Mouse (Mus musculus) forebrain, postnatal 0 days (tissue): ENCODE results near the gene Ghrh. TPM values are rescaled to one million over a fixed set of nuclear protein-coding genes. Genes with fewer than 3 reads are reported as not detected.

Experiments
- ATAC-seq: fragments of 200-750 bp; cut with Nextera tagmentation; 2 replicates; pipeline ENCODE4 v1.8.0; 2017; ENCODE audit warnings: mild to moderate bottlenecking, moderate library complexity
- DNase-seq: peaks from one replicate; pipeline ENCODE4 v3.0.0-alpha.2; 2015
- H3K27ac ChIP-seq: fragments of 300-500 bp; sonication (generic); 2 replicates; pipeline ENCODE4 v1.5.1; 2014; ENCODE audit warnings: low read depth, mild to moderate bottlenecking, antibody characterized with exemption, low read length, moderate library complexity, mixed read lengths
- H3K27me3 ChIP-seq: fragments of 300-500 bp; sonication (generic); 2 replicates; pipeline ENCODE4 v1.6.1; 2014; ENCODE audit warnings: mild to moderate bottlenecking, low read length, mixed read lengths; ENCODE audit not compliant: insufficient read depth
- H3K36me3 ChIP-seq: fragments of 300-500 bp; sonication (generic); 2 replicates; pipeline ENCODE4 v1.6.1; 2014; ENCODE audit warnings: mild to moderate bottlenecking, moderate library complexity; ENCODE audit not compliant: insufficient read depth
- H3K4me1 ChIP-seq: fragments of 300-500 bp; sonication (generic); 2 replicates; pipeline ENCODE4 v1.6.1; 2014; ENCODE audit warnings: antibody characterized with exemption; ENCODE audit not compliant: insufficient read depth
- H3K4me2 ChIP-seq: fragments of 300-500 bp; sonication (generic); 2 replicates; pipeline ENCODE4 v1.6.1; 2014; ENCODE audit warnings: low read depth, mild to moderate bottlenecking, moderate library complexity
- H3K4me3 ChIP-seq: fragments of 300-500 bp; sonication (generic); 2 replicates; pipeline ENCODE4 v1.5.1; 2014; ENCODE audit warnings: low read depth, low read length, mixed read lengths
- H3K9ac ChIP-seq: fragments of 300-500 bp; sonication (generic); 2 replicates; pipeline ENCODE4 v1.6.1; 2014; ENCODE audit warnings: mild to moderate bottlenecking
- H3K9me3 ChIP-seq: fragments of 300-500 bp; sonication (generic); 2 replicates; pipeline ENCODE4 v1.6.1; 2016; ENCODE audit warnings: low read length
- CTCF ChIP-seq: sonication (generic); IDR thresholded peaks from 2 replicates; pipeline ENCODE4 v1.5.1; 2016; ENCODE audit warnings: antibody characterized with exemption, control low read depth, low read depth
- WGBS: fragments of 180-500 bp; shearing (Covaris S2); extraction: QIAGEN DNeasy Blood & Tissue Kit; methylation state at CpG from one replicate; pipeline ENCODE4 v1.1.7; 2014; 5-methylcytosine and 5-hydroxymethylcytosine counted together
- polyA plus RNA-seq: library from polyadenylated mRNA; unstranded; fragments of >200 nt; fragmentation: Nextera tagmentation; extraction: Ambion mirVana; gene quantifications from 2 replicates; pipeline ENCODE4 v1.2.1, GENCODE M21; 2015
- total RNA-seq: library from RNA; depleted of rRNA; stranded (reverse); fragments of >200 nt; gene quantifications from 2 replicates; pipeline ENCODE4 v1.2.3, GENCODE M21; 2014

The Ghrh gene
- total and polyA plus RNA-seq, 2 experiments from 2014 or later, result 1.5 to 2.8 TPM

GRCm38 (mm10) chr2:157367184-157367893, 20.0 kb upstream of the Ghrh start, which contains the start of gene Manbal:
TSS of gene Manbal (plus strand) at chr2:157367594.
- WGBS, result 4% methylated on average over 42 of the region's 42 CpGs
- Histone ChIP-seq H3K4me2 (peak within 1 kb of the TSS; percentile 80), H3K4me3 (peak within 1 kb of the TSS; percentile 76), H3K27ac (peak within 1 kb of the TSS; percentile 91), H3K36me3 (no peaks in the 10 kb centered on the region), H3K27me3 (no peaks in the 10 kb centered on the region), H3K9me3 (no peaks in the 10 kb centered on the region), H3K4me1 (peaks cover 10% of the 10 kb centered on the region; the same call in 1 of the 2 replicates), H3K9ac (peak within 1 kb of the TSS; percentile 92)
- no peak for TF ChIP-seq CTCF
- peak; percentile 97 for ATAC-seq
- DNase-seq, result peak; percentile 93

- Histone ChIP-seq H3K27me3 (no peaks in the 10 kb centered on the region), H3K36me3 (no peaks in the 10 kb centered on the region), H3K27ac (peak overlapping the region; percentile 91; the same call in 1 of the 2 replicates), H3K9me3 (no peaks in the 10 kb centered on the region), H3K4me2 (peak overlapping the region; percentile 80), H3K4me3 (no peak overlapping the region), H3K4me1 (peaks cover 10% of the 10 kb centered on the region; the same call in 1 of the 2 replicates), H3K9ac (peak overlapping the region; percentile 92; the same call in 1 of the 2 replicates)
- no peak for DNase-seq
- ATAC-seq, result no peak
- WGBS, result 86% methylated on average over 9 of the region's 9 CpGs
- TF ChIP-seq CTCF, result no peak
Observed at GRCm38 (mm10) chr2:157366762-157367161, 19.5 kb upstream of the Ghrh start.

- no peak overlapping the region for H3K4me2 ChIP-seq
- TF ChIP-seq CTCF, result no peak
- H3K9ac ChIP-seq, result no peak overlapping the region
- ATAC-seq (no peak), DNase-seq (no peak)
- no peaks in the 10 kb centered on the region for H3K36me3 ChIP-seq
- no peaks in the 10 kb centered on the region for H3K27me3 ChIP-seq
- 0 out of 2 replicates have a peak, but pooled peaks cover 6% of the 10 kb centered on the region for H3K4me1 ChIP-seq
- no peak overlapping the region for H3K4me3 ChIP-seq
- H3K27ac ChIP-seq, result no peak overlapping the region
- no peaks in the 10 kb centered on the region for H3K9me3 ChIP-seq
- 92% methylated on average over 3 of the region's 3 CpGs for WGBS
Observed at GRCm38 (mm10) chr2:157363031-157363430, 15.7 kb upstream of the Ghrh start.

DNA sequence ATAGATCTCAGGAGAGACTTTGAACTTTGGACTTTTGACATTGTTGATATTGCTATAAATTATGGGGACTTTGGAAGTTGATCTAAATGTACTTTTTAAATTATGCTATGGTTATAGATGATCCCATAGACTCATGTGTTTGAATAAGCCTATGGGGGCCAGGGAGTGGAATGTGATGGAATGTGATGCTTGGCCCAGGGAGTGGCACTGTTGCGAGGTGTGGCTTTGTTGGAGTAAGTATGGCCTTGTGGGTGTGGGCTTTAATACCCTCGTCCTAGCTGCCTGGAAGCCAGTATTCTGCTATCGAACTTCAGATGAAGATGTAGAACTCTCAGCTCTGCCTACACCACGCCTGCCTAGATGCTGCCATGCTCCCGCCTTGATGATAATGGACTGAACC, 12.7 kb upstream of the Ghrh start:
- Histone ChIP-seq H3K9ac (no peak overlapping the region), H3K9me3 (no peaks in the 10 kb centered on the region), H3K27ac (no peak overlapping the region), H3K4me3 (no peak overlapping the region), H3K4me2 (no peak overlapping the region), H3K4me1 (no peaks in the 10 kb centered on the region), H3K36me3 (no peaks in the 10 kb centered on the region), H3K27me3 (no peaks in the 10 kb centered on the region)
- WGBS, result 88% methylated on average over 5 of the region's 5 CpGs
- no peak for TF ChIP-seq CTCF
- no peak for DNase-seq
- no peak for ATAC-seq

DNA sequence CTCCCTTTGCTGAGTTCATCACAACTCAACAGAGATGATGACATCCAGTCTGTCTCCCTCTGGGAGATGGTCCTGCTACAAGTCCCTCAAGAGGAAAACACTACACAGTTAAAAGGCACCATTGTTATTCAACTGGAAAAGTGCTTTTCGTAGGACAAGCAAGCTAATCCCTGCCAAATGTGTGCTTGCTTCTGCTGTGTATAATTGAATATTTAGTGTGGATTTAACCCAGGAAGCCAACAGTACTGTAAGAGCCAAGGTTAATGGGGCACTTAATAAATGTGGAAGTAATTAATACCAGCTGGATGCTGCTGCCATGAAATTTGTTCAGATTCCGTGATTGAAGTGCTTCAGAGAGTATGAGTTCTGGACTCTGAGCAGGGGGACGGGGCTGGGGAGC, 6.8 kb upstream of the Ghrh start:
- H3K4me1 ChIP-seq, result peaks cover 8% of the 10 kb centered on the region; the same call in 1 of the 2 replicates
- WGBS, result 37% methylated on average over 3 of the region's 3 CpGs
- no peak for TF ChIP-seq CTCF
- no peak overlapping the region for H3K4me2 ChIP-seq
- H3K27me3 ChIP-seq, result no peaks in the 10 kb centered on the region
- DNase-seq (no peak), ATAC-seq (0 out of 2 replicates have a peak, but pooled peaks have one; percentile 29)
- H3K27ac ChIP-seq, result no peak overlapping the region
- no peaks in the 10 kb centered on the region for H3K36me3 ChIP-seq
- no peaks in the 10 kb centered on the region for H3K9me3 ChIP-seq
- no peak overlapping the region for H3K4me3 ChIP-seq
- H3K9ac ChIP-seq, result no peak overlapping the region

- WGBS, result 85% methylated on average over 4 of the region's 4 CpGs
- Histone ChIP-seq H3K4me3 (no peak overlapping the region), H3K27ac (no peak overlapping the region), H3K36me3 (no peaks in the 10 kb centered on the region), H3K4me1 (peaks cover 15% of the 10 kb centered on the region), H3K27me3 (no peaks in the 10 kb centered on the region), H3K9me3 (no peaks in the 10 kb centered on the region), H3K4me2 (no peak overlapping the region), H3K9ac (no peak overlapping the region)
- ATAC-seq, result no peak
- TF ChIP-seq CTCF, result no peak
- no peak for DNase-seq
Observed at GRCm38 (mm10) chr2:157353183-157353582, 5.9 kb upstream of the Ghrh start.

GRCm38 (mm10) chr2:157349121-157349778, 1.9 kb upstream of the Ghrh start:
- Histone ChIP-seq H3K9ac (no peak overlapping the region), H3K36me3 (no peaks in the 10 kb centered on the region), H3K4me1 (peaks cover 26% of the 10 kb centered on the region), H3K4me3 (no peak overlapping the region), H3K4me2 (peak overlapping the region; percentile 1; the same call in 1 of the 2 replicates), H3K27me3 (no peaks in the 10 kb centered on the region), H3K27ac (peak overlapping the region; percentile 75), H3K9me3 (no peaks in the 10 kb centered on the region)
- DNase-seq (peak; percentile 77), ATAC-seq (peak; percentile 52; the same call in 1 of the 2 replicates)
- 26% methylated on average over 12 of the region's 12 CpGs for WGBS
- no peak for TF ChIP-seq CTCF
